Mouse (Mus musculus): ENCODE data around the gene Pdcd4. TPM values are rescaled to one million over a fixed set of nuclear protein-coding genes. Genes with fewer than 3 reads are reported as not detected.

Pdcd4 gene
- polyA plus RNA-seq, 1 experiment = 9.4 TPM

- Histone ChIP-seq H3K4me3 (ENCODE audit: extremely low read depth, insufficient read depth, insufficient read length) (no peak overlapping the region; the same call in 1 of the 2 replicates), H3K27ac (ENCODE audit: insufficient read depth, low read length) (peak overlapping the region; percentile 97), H3K36me3 (ENCODE audit: control insufficient read depth, insufficient read depth, low read length) (no peaks in the 10 kb centered on the region), H3K27me3 (ENCODE audit: control insufficient read depth, insufficient read depth, low read length) (no peaks in the 10 kb centered on the region), H3K4me1 (ENCODE audit: control insufficient read depth, insufficient read depth, insufficient read length) (peaks cover 37% of the 10 kb centered on the region)
- TF ChIP-seq CTCF (IDR thresholded peaks at IDR 0.05; ENCODE audit: extremely low read depth, insufficient read depth, insufficient read length, insufficient replicate concordance) (no peak), POLR2A (IDR thresholded peaks at IDR 0.05; ENCODE audit: low read depth, low read length) (no peak)
- WGBS = 72% methylated on average over 25 of the region's 25 CpGs
- no peak for DNase-seq (ENCODE audit: low read depth in 1 of 2, low spot score in 2 of 2)
Observed at GRCm38 (mm10) chr19:53898970-53899900, 7.2 kb downstream of the Pdcd4 start.

- WGBS = 28% methylated on average over 14 of the region's 14 CpGs
- Histone ChIP-seq H3K4me3 (ENCODE audit: extremely low read depth, insufficient read depth, insufficient read length) (peak overlapping the region; percentile 17; the same call in 1 of the 2 replicates), H3K36me3 (ENCODE audit: control insufficient read depth, insufficient read depth, low read length) (no peaks in the 10 kb centered on the region), H3K27me3 (ENCODE audit: control insufficient read depth, insufficient read depth, low read length) (no peaks in the 10 kb centered on the region), H3K27ac (ENCODE audit: insufficient read depth, low read length) (peak overlapping the region; percentile 97), H3K4me1 (ENCODE audit: control insufficient read depth, insufficient read depth, insufficient read length) (peaks cover 30% of the 10 kb centered on the region)
- TF ChIP-seq POLR2A (IDR thresholded peaks at IDR 0.05; ENCODE audit: low read depth, low read length) = peak; percentile 8; the same call in 1 of the 2 replicates
- no peak for TF ChIP-seq CTCF (IDR thresholded peaks at IDR 0.05; ENCODE audit: extremely low read depth, insufficient read depth, insufficient read length, insufficient replicate concordance)
- DNase-seq (ENCODE audit: low read depth in 1 of 2, low spot score in 2 of 2) = peak; percentile 47 to 67
Observed at GRCm38 (mm10) chr19:53899941-53900610, 8.0 kb downstream of the Pdcd4 start.

- Histone ChIP-seq H3K27ac (ENCODE audit: insufficient read depth, low read length) (peak overlapping the region; percentile 97), H3K4me3 (ENCODE audit: extremely low read depth, insufficient read depth, insufficient read length) (peak overlapping the region; percentile 69), H3K36me3 (ENCODE audit: control insufficient read depth, insufficient read depth, low read length) (no peaks in the 10 kb centered on the region), H3K27me3 (ENCODE audit: control insufficient read depth, insufficient read depth, low read length) (no peaks in the 10 kb centered on the region), H3K4me1 (ENCODE audit: control insufficient read depth, insufficient read depth, insufficient read length) (peaks cover 37% of the 10 kb centered on the region)
- DNase-seq (ENCODE audit: low read depth in 1 of 2, low spot score in 2 of 2) = no peak
- 51% methylated on average over 15 of the region's 15 CpGs for WGBS
- TF ChIP-seq CTCF (IDR thresholded peaks at IDR 0.05; ENCODE audit: extremely low read depth, insufficient read depth, insufficient read length, insufficient replicate concordance) (no peak), POLR2A (IDR thresholded peaks at IDR 0.05; ENCODE audit: low read depth, low read length) (no peak)
Observed at GRCm38 (mm10) chr19:53901931-53902738, 10.1 kb downstream of the Pdcd4 start.

DNA sequence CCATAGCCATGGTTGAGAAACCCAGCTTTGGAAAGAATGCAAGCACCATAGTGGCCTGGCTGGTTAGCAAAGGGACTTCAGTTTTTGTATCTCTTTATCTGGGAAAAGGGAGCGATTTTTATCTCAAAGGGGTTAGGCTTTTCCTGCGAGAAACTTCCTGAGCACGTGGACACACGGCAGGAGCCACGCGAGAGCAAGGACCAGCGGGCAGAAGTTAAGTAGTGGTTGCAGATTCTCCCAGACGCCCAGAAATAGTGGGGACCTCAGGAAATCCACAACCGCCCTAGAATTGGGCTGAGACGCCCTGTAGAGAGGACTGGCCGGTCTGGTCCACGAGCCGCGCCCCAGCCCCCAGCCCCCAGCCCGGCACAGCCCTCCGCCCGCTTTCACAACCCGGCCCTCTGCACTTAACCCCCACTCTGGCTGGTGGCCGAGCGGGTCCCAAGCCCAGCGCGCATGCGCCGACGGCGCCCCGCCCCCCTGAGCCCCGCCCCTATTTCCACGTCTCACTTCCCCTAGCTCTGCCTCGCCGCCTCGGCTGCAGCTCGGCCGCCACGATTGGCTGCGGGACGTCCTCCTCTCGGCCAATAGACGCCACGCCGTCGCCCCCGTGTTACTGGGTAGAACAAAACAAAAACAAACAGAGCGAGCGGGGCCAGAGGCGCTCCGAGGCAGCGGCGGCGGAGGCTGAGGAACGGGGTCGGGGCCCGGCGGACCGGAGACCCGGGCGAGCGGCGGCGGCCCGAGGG, 10.9 kb downstream of the Pdcd4 start:
- peak; percentile 93 to 94 for DNase-seq (ENCODE audit: low read depth in 1 of 2, low spot score in 2 of 2)
- Histone ChIP-seq H3K27ac (ENCODE audit: insufficient read depth, low read length) (peak overlapping the region; percentile 97), H3K4me3 (ENCODE audit: extremely low read depth, insufficient read depth, insufficient read length) (peak overlapping the region; percentile 94), H3K27me3 (ENCODE audit: control insufficient read depth, insufficient read depth, low read length) (no peaks in the 10 kb centered on the region), H3K36me3 (ENCODE audit: control insufficient read depth, insufficient read depth, low read length) (no peaks in the 10 kb centered on the region), H3K4me1 (ENCODE audit: control insufficient read depth, insufficient read depth, insufficient read length) (peaks cover 37% of the 10 kb centered on the region)
- under 1% methylated on average over 60 of the region's 61 CpGs for WGBS
- TF ChIP-seq POLR2A (IDR thresholded peaks at IDR 0.05; ENCODE audit: low read depth, low read length) (peak; percentile 74), CTCF (IDR thresholded peaks at IDR 0.05; ENCODE audit: extremely low read depth, insufficient read depth, insufficient read length, insufficient replicate concordance) (no peak)

DNA sequence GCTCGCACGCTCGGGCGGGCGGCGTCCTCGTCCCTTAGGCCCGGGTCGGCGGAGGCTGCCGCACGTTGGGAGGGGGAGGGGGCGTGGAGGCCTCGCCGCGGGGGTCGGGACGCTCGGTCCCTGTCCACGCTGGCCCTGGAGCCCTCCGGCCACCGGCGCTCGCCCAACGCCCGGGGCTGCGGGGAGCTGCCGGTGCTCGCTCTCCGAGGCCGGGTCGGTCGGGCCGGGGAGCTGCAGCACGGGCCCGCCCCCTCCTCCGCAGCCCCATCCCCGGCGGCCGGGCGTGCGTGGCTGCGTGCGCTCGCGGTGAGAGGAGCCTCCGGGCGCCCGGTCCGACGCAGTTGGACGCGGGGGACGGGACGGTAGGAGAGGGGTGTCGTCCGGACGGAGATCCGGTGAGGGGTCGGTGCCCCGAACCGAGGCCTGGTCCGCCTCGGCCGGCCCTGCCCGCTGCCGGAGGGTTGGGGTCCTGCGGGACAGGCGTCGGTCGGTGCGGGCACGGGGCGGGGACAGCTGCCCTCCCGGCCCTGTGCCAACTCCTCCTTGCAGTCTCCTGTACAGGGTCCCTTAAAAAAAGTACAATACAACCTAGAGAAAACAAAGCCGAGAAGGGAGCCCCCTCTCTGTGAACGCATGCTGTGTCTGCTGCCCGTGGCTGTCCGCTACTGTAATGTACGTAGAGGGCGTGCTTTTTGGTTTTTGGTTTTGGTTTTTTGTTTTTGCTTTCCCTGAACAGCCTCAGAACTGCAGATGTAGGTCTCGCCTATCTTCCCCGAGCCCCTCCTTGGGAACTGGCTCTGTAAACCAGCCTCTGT, 11.7 kb downstream of the Pdcd4 start:
- no peak; the same call in 1 of the 2 replicates for TF ChIP-seq POLR2A (IDR thresholded peaks at IDR 0.05; ENCODE audit: low read depth, low read length)
- TF ChIP-seq CTCF (IDR thresholded peaks at IDR 0.05; ENCODE audit: extremely low read depth, insufficient read depth, insufficient read length, insufficient replicate concordance) = peak; percentile 30; the same call in 1 of the 2 replicates
- no peaks in the 10 kb centered on the region for H3K27me3 ChIP-seq (ENCODE audit: control insufficient read depth, insufficient read depth, low read length)
- WGBS = 1% methylated on average over 82 of the region's 83 CpGs
- H3K4me1 ChIP-seq (ENCODE audit: control insufficient read depth, insufficient read depth, insufficient read length) = peaks cover 31% of the 10 kb centered on the region
- peak overlapping the region; percentile 97 for H3K27ac ChIP-seq (ENCODE audit: insufficient read depth, low read length)
- DNase-seq (ENCODE audit: low read depth in 1 of 2, low spot score in 2 of 2) = peak; percentile 64 to 70
- H3K36me3 ChIP-seq (ENCODE audit: control insufficient read depth, insufficient read depth, low read length) = peaks cover 1% of the 10 kb centered on the region; the same call in 1 of the 2 replicates
- H3K4me3 ChIP-seq (ENCODE audit: extremely low read depth, insufficient read depth, insufficient read length) = peak overlapping the region; percentile 94
